Mouse (Mus musculus) G1E (cell line): ENCODE results near the gene Tmco4.

Source experiments
- CTCF ChIP-seq: IDR thresholded peaks from 2 replicates; pipeline ENCODE4 v1.5.1; 2012; ENCODE audit warnings: low read depth, low read length, inconsistent platforms, mixed read lengths
- GATA1 ChIP-seq: IDR thresholded peaks from 2 replicates; pipeline ENCODE4 v1.6.1; 2012; ENCODE audit warnings: borderline replicate concordance, low read length, inconsistent platforms, mixed read lengths
- TAL1 ChIP-seq: conservative IDR thresholded peaks from 2 replicates; pipeline ENCODE4 v1.6.1; 2012; ENCODE audit warnings: low read depth, low read length, inconsistent platforms, mixed read lengths

GRCm38 (mm10) chr4:139078313-139078712 lies 105.6 kb downstream of the Tmco4 start:
- TF ChIP-seq CTCF (peak; percentile 33; the same call in 1 of the 2 replicates), TAL1 (no peak), GATA1 (no peak)
